Mouse (Mus musculus): ENCODE results near the gene A730071L15Rik.

- TF ChIP-seq CTCF (IDR thresholded peaks at IDR 0.05; ENCODE audit: control insufficient read depth, insufficient read depth, insufficient replicate concordance, low read depth, low read length), result no peak
- TF ChIP-seq POLR2A (IDR thresholded peaks at IDR 0.05; ENCODE audit: control insufficient read depth, low read depth, low read length), result no peak
Observed at GRCm38 (mm10) chr11:6207090-6207489, 7.3 kb downstream of the A730071L15Rik start.

Data from testis, adult 2 months (tissue).